Mouse (Mus musculus) intestine, embryonic 16.5 days (tissue): ENCODE data around the gene Bin2. TPM values are rescaled to one million over a fixed set of nuclear protein-coding genes. Genes with fewer than 3 reads are reported as not detected.

Source experiments
- ATAC-seq: fragments of 200-750 bp; cut with Nextera tagmentation; 2 replicates; pipeline ENCODE4 v1.8.0; 2017; ENCODE audit warnings: moderate TSS enrichment, moderate library complexity
- H3K27ac ChIP-seq: fragments of 300-500 bp; sonication (generic); 2 replicates; pipeline ENCODE4 v1.5.1; 2014; ENCODE audit warnings: mild to moderate bottlenecking, low read length
- H3K27me3 ChIP-seq: fragments of 300-500 bp; sonication (generic); replicated peaks from 2 replicates; pipeline ENCODE4 v1.6.1; 2014; ENCODE audit warnings: low read length, control low read depth, mixed read lengths; ENCODE audit not compliant: control insufficient read depth, insufficient read depth
- H3K36me3 ChIP-seq: fragments of 300-500 bp; sonication (generic); 2 replicates; pipeline ENCODE4 v1.6.1; 2014; ENCODE audit warnings: low read length, control low read depth; ENCODE audit not compliant: control insufficient read depth, insufficient read depth
- H3K4me1 ChIP-seq: fragments of 300-500 bp; sonication (generic); 2 replicates; pipeline ENCODE4 v1.6.1; 2014; ENCODE audit warnings: low read length, control low read depth, mixed read lengths; ENCODE audit not compliant: control insufficient read depth, insufficient read depth
- H3K4me2 ChIP-seq: fragments of 300-500 bp; sonication (generic); 2 replicates; pipeline ENCODE4 v1.6.1; 2014; ENCODE audit warnings: low read depth, low read length, control low read depth
- H3K4me3 ChIP-seq: fragments of 300-500 bp; sonication (generic); 2 replicates; pipeline ENCODE4 v1.5.1; 2014; ENCODE audit warnings: mild to moderate bottlenecking, low read length
- H3K9ac ChIP-seq: fragments of 300-500 bp; sonication (generic); 2 replicates; pipeline ENCODE4 v1.6.1; 2014; ENCODE audit warnings: low read depth, low read length
- H3K9me3 ChIP-seq: fragments of 300-500 bp; sonication (generic); 2 replicates; pipeline ENCODE4 v1.6.1; 2016; ENCODE audit warnings: low read length, control low read depth; ENCODE audit not compliant: control insufficient read depth
- WGBS: fragments of 180-500 bp; shearing (Covaris S2); extraction: QIAGEN DNeasy Blood & Tissue Kit; methylation state at CpG from one replicate; pipeline ENCODE4 v1.1.7; 2014; 5-methylcytosine and 5-hydroxymethylcytosine counted together
- polyA plus RNA-seq: library from polyadenylated mRNA; unstranded; fragments of >200 nt; fragmentation: Nextera tagmentation; extraction: Ambion mirVana; gene quantifications from 2 replicates; pipeline ENCODE4 v1.2.1, GENCODE M21; 2015

Bin2 gene
- polyA plus RNA-seq, 1 experiment from 2014 or later = 9.2 TPM

- no peak for ATAC-seq
- no peaks in the 10 kb centered on the region for H3K27me3 ChIP-seq
- peaks cover 6% of the 10 kb centered on the region for H3K9me3 ChIP-seq
- no peak overlapping the region for H3K4me3 ChIP-seq
- no peak overlapping the region for H3K27ac ChIP-seq
- H3K36me3 ChIP-seq = no peaks in the 10 kb centered on the region
- H3K4me1 ChIP-seq = peaks cover 8% of the 10 kb centered on the region
- 83% methylated on average over 6 of the region's 6 CpGs for WGBS
- no peak overlapping the region for H3K4me2 ChIP-seq
- H3K9ac ChIP-seq = no peak overlapping the region
These were observed 17.1 kb upstream of the Bin2 start for GRCm38 (mm10) chr15:100686434-100686833.

GRCm38 (mm10) chr15:100685849-100686248 lies 16.5 kb upstream of the Bin2 start:
- Histone ChIP-seq H3K27me3 (no peaks in the 10 kb centered on the region), H3K4me1 (peaks cover 11% of the 10 kb centered on the region), H3K27ac (no peak overlapping the region), H3K9ac (no peak overlapping the region), H3K36me3 (no peaks in the 10 kb centered on the region), H3K9me3 (peaks cover 4% of the 10 kb centered on the region), H3K4me2 (no peak overlapping the region), H3K4me3 (no peak overlapping the region)
- ATAC-seq = no peak
- WGBS = 79% methylated on average over 8 of the region's 8 CpGs

GRCm38 (mm10) chr15:100685255-100685654 lies 15.9 kb upstream of the Bin2 start:
- no peaks in the 10 kb centered on the region for H3K36me3 ChIP-seq
- no peak overlapping the region for H3K9ac ChIP-seq
- no peak overlapping the region for H3K4me3 ChIP-seq
- H3K4me1 ChIP-seq = peaks cover 15% of the 10 kb centered on the region
- no peak for ATAC-seq
- no peak overlapping the region for H3K27ac ChIP-seq
- H3K27me3 ChIP-seq = no peaks in the 10 kb centered on the region
- H3K9me3 ChIP-seq = peaks cover under 1% of the 10 kb centered on the region; the same call in 1 of the 2 replicates
- WGBS = 24% methylated on average over 13 of the region's 13 CpGs
- no peak overlapping the region for H3K4me2 ChIP-seq

- no peak overlapping the region for H3K27ac ChIP-seq
- no peaks in the 10 kb centered on the region for H3K27me3 ChIP-seq
- H3K36me3 ChIP-seq = no peaks in the 10 kb centered on the region
- H3K9ac ChIP-seq = no peak overlapping the region
- peaks cover 15% of the 10 kb centered on the region for H3K4me1 ChIP-seq
- ATAC-seq = peak; percentile 10; the same call in 1 of the 2 replicates
- no peaks in the 10 kb centered on the region for H3K9me3 ChIP-seq
- H3K4me3 ChIP-seq = no peak overlapping the region
- 61% methylated on average over 10 of the region's 10 CpGs for WGBS
- no peak overlapping the region for H3K4me2 ChIP-seq
These were observed 15.1 kb upstream of the Bin2 start for GRCm38 (mm10) chr15:100684450-100684849.

- H3K27me3 ChIP-seq = no peaks in the 10 kb centered on the region
- no peaks in the 10 kb centered on the region for H3K36me3 ChIP-seq
- 50% methylated on average over 2 of the region's 2 CpGs for WGBS
- no peak overlapping the region for H3K27ac ChIP-seq
- no peaks in the 10 kb centered on the region for H3K9me3 ChIP-seq
- no peak overlapping the region for H3K9ac ChIP-seq
- 0 out of 2 replicates have a peak, but pooled peaks have one; percentile 4 for ATAC-seq
- peaks cover 15% of the 10 kb centered on the region for H3K4me1 ChIP-seq
- H3K4me3 ChIP-seq = no peak overlapping the region
- H3K4me2 ChIP-seq = no peak overlapping the region
These were observed 13.7 kb upstream of the Bin2 start for GRCm38 (mm10) chr15:100683041-100683440.

GRCm38 (mm10) chr15:100681770-100682169 lies 12.4 kb upstream of the Bin2 start:
- Histone ChIP-seq H3K4me1 (peaks cover 7% of the 10 kb centered on the region; the same call in 1 of the 2 replicates), H3K9me3 (no peaks in the 10 kb centered on the region), H3K9ac (no peak overlapping the region), H3K36me3 (no peaks in the 10 kb centered on the region), H3K27me3 (no peaks in the 10 kb centered on the region), H3K4me2 (no peak overlapping the region), H3K4me3 (no peak overlapping the region), H3K27ac (no peak overlapping the region)
- ATAC-seq = no peak
- 44% methylated on average over 7 of the region's 7 CpGs for WGBS

- WGBS = 39% methylated on average over 3 of the region's 3 CpGs
- H3K9ac ChIP-seq = no peak overlapping the region
- no peak overlapping the region for H3K27ac ChIP-seq
- H3K4me2 ChIP-seq = no peak overlapping the region
- H3K27me3 ChIP-seq = no peaks in the 10 kb centered on the region
- H3K4me3 ChIP-seq = no peak overlapping the region
- no peak for ATAC-seq
- H3K9me3 ChIP-seq = no peaks in the 10 kb centered on the region
- peaks cover 7% of the 10 kb centered on the region; the same call in 1 of the 2 replicates for H3K4me1 ChIP-seq
- H3K36me3 ChIP-seq = no peaks in the 10 kb centered on the region
These were observed 11.0 kb upstream of the Bin2 start for GRCm38 (mm10) chr15:100680381-100680780.

- H3K27ac ChIP-seq = peak overlapping the region; percentile 77
- no peaks in the 10 kb centered on the region for H3K36me3 ChIP-seq
- H3K4me3 ChIP-seq = peak overlapping the region; percentile 13; the same call in 1 of the 2 replicates
- H3K4me1 ChIP-seq = peaks cover 15% of the 10 kb centered on the region; the same call in 1 of the 2 replicates
- no peaks in the 10 kb centered on the region for H3K9me3 ChIP-seq
- peak; percentile 65 for ATAC-seq
- peak overlapping the region; percentile 28; the same call in 1 of the 2 replicates for H3K4me2 ChIP-seq
- WGBS = 52% methylated on average over 14 of the region's 14 CpGs
- H3K27me3 ChIP-seq = no peaks in the 10 kb centered on the region
- no peak overlapping the region for H3K9ac ChIP-seq
These were observed 9.7 kb upstream of the Bin2 start for GRCm38 (mm10) chr15:100679005-100679404.

GRCm38 (mm10) chr15:100678581-100678980 lies 9.2 kb upstream of the Bin2 start:
- Histone ChIP-seq H3K27me3 (no peaks in the 10 kb centered on the region), H3K4me3 (peak overlapping the region; percentile 13; the same call in 1 of the 2 replicates), H3K4me1 (peaks cover 16% of the 10 kb centered on the region; the same call in 1 of the 2 replicates), H3K27ac (peak overlapping the region; percentile 77), H3K9me3 (no peaks in the 10 kb centered on the region), H3K4me2 (peak overlapping the region; percentile 28; the same call in 1 of the 2 replicates), H3K9ac (no peak overlapping the region), H3K36me3 (no peaks in the 10 kb centered on the region)
- peak; percentile 21 for ATAC-seq
- 55% methylated on average over 12 of the region's 12 CpGs for WGBS

- Histone ChIP-seq H3K4me1 (peaks cover 16% of the 10 kb centered on the region; the same call in 1 of the 2 replicates), H3K27me3 (no peaks in the 10 kb centered on the region), H3K4me2 (no peak overlapping the region), H3K9me3 (no peaks in the 10 kb centered on the region), H3K9ac (no peak overlapping the region), H3K4me3 (no peak overlapping the region), H3K36me3 (no peaks in the 10 kb centered on the region), H3K27ac (no peak overlapping the region)
- 88% methylated on average over 8 of the region's 8 CpGs for WGBS
- ATAC-seq = no peak
These were observed 8.3 kb upstream of the Bin2 start for GRCm38 (mm10) chr15:100677675-100678074.
